Mouse (Mus musculus) mature B cell (primary cell): Measurements from ENCODE around the gene Ptprn2.

Experiments used
- in situ Hi-C: fragments of 300-500 bp; cut with MboI; formaldehyde crosslinking; loops from 2 replicates; pipeline ENCODE4 v1.14.3; 2019

The Ptprn2 gene

GRCm38 (mm10) chr12:116887496-116888281 is 402.2 kb downstream of the Ptprn2 start:
- in situ Hi-C loops = no loop called here

GRCm38 (mm10) chr12:116888856-116889255 is 403.3 kb downstream of the Ptprn2 start:
- in situ Hi-C loops = no loop called here

GRCm38 (mm10) chr12:116892584-116892983 is 407.1 kb downstream of the Ptprn2 start:
- in situ Hi-C loops = no loop called here

GRCm38 (mm10) chr12:116896651-116897050 is 411.1 kb downstream of the Ptprn2 start:
- in situ Hi-C loops = no loop called here

GRCm38 (mm10) chr12:116901773-116902172 is 416.3 kb downstream of the Ptprn2 start:
- in situ Hi-C loops = no loop called here

- in situ Hi-C loops = no loop called here
These were observed 421.9 kb downstream of the Ptprn2 start for GRCm38 (mm10) chr12:116907424-116907823.

GRCm38 (mm10) chr12:116908668-116909067 is 423.1 kb downstream of the Ptprn2 start:
- in situ Hi-C loops = no loop called here

- in situ Hi-C loops = no loop called here
These were observed 431.3 kb downstream of the Ptprn2 start for GRCm38 (mm10) chr12:116916776-116917175.

- in situ Hi-C loops = no loop called here
These were observed 433.7 kb downstream of the Ptprn2 start for GRCm38 (mm10) chr12:116919185-116919584.

- in situ Hi-C loops = no loop called here
These were observed 434.4 kb downstream of the Ptprn2 start for GRCm38 (mm10) chr12:116919691-116920526.

- in situ Hi-C loops = no loop called here
These were observed 441.6 kb downstream of the Ptprn2 start for GRCm38 (mm10) chr12:116927115-116927514.

GRCm38 (mm10) chr12:116927516-116927915 is 442.0 kb downstream of the Ptprn2 start:
- in situ Hi-C loops = no loop called here

GRCm38 (mm10) chr12:116938158-116938854 is 452.8 kb downstream of the Ptprn2 start:
- in situ Hi-C loops = no loop called here

- in situ Hi-C loops = no loop called here
These were observed 458.4 kb downstream of the Ptprn2 start for GRCm38 (mm10) chr12:116943883-116944282.

- in situ Hi-C loops = no loop called here
These were observed 462.8 kb downstream of the Ptprn2 start for GRCm38 (mm10) chr12:116948151-116948928.

- in situ Hi-C loops = no loop called here
These were observed 464.2 kb downstream of the Ptprn2 start for GRCm38 (mm10) chr12:116949726-116950125.

- in situ Hi-C loops = no loop called here
These were observed 467.1 kb downstream of the Ptprn2 start for GRCm38 (mm10) chr12:116952452-116953205.

- in situ Hi-C loops = no loop called here
These were observed 473.6 kb downstream of the Ptprn2 start for GRCm38 (mm10) chr12:116959164-116959563.

- in situ Hi-C loops = no loop called here
These were observed 478.4 kb downstream of the Ptprn2 start for GRCm38 (mm10) chr12:116963906-116964305.

- in situ Hi-C loops = no loop called here
These were observed 482.9 kb downstream of the Ptprn2 start for GRCm38 (mm10) chr12:116968215-116968939.
